Mouse (Mus musculus): ENCODE measurements around the gene Ldoc1. TPM values are rescaled to one million over a fixed set of nuclear protein-coding genes. Genes with fewer than 3 reads are reported as not detected.

Gene Ldoc1
- not detected for polyA plus RNA-seq (2014; fragmentation: Illumina TruSeq; extraction: RNeasy Lipid Tissue Mini Kit (QIAGEN cat#74804); ENCODE audit: low read depth, low replicate concordance)

GRCm38 (mm10) chrX:61709302-61710033 lies at the start of gene Ldoc1:
Gene Ldoc1, plus strand, starts transcription at chrX:61709497.

Measured in heart, adult 10 weeks (tissue).